Mouse (Mus musculus) neural tube, embryonic 12.5 days (tissue): ENCODE data around the gene Kcna5. TPM values are rescaled to one million over a fixed set of nuclear protein-coding genes. Genes with fewer than 3 reads are reported as not detected.

Experiments
- ATAC-seq: fragments of 200-750 bp; cut with Nextera tagmentation; 2 replicates; pipeline ENCODE4 v1.8.0; 2017; ENCODE audit warnings: low read depth, mild to moderate bottlenecking, moderate TSS enrichment, moderate library complexity; ENCODE audit not compliant: low FRiP score
- H3K27ac ChIP-seq: fragments of 300-500 bp; sonication (generic); 2 replicates; pipeline ENCODE4 v1.5.1; 2016
- H3K27me3 ChIP-seq: fragments of 300-500 bp; sonication (generic); replicated peaks from 2 replicates; pipeline ENCODE4 v1.6.1; 2016; ENCODE audit warnings: mild to moderate bottlenecking
- H3K36me3 ChIP-seq: fragments of 300-500 bp; sonication (generic); 2 replicates; pipeline ENCODE4 v1.6.1; 2016; ENCODE audit warnings: mild to moderate bottlenecking
- H3K4me1 ChIP-seq: fragments of 300-500 bp; sonication (generic); 2 replicates; pipeline ENCODE4 v1.6.1; 2016
- H3K4me2 ChIP-seq: fragments of 300-500 bp; sonication (generic); replicated peaks from 2 replicates; pipeline ENCODE4 v1.6.1; 2016; ENCODE audit warnings: mild to moderate bottlenecking
- H3K4me3 ChIP-seq: fragments of 300-500 bp; sonication (generic); 2 replicates; pipeline ENCODE4 v1.5.1; 2016
- H3K9ac ChIP-seq: fragments of 300-500 bp; sonication (generic); 2 replicates; pipeline ENCODE4 v1.6.1; 2016; ENCODE audit warnings: mild to moderate bottlenecking
- H3K9me3 ChIP-seq: fragments of 300-500 bp; sonication (generic); 2 replicates; pipeline ENCODE4 v1.6.1; 2016; ENCODE audit warnings: mild to moderate bottlenecking
- WGBS: fragments of 180-500 bp; shearing (Covaris S2); methylation state at CpG from one replicate; pipeline ENCODE4 v1.1.7; 2016; 5-methylcytosine and 5-hydroxymethylcytosine counted together
- polyA plus RNA-seq: library from polyadenylated mRNA; unstranded; fragments of >200 nt; fragmentation: Nextera tagmentation; extraction: Ambion mirVana; gene quantifications from 2 replicates; pipeline ENCODE4 v1.2.1, GENCODE M21; 2016

Gene Kcna5
- polyA plus RNA-seq, 1 experiment from 2014 or later = 2.5 TPM

GRCm38 (mm10) chr6:126497173-126497839, 37.9 kb downstream of the Kcna5 start:
- no peak overlapping the region for H3K4me2 ChIP-seq
- no peaks in the 10 kb centered on the region for H3K27me3 ChIP-seq
- H3K4me1 ChIP-seq = no peaks in the 10 kb centered on the region; the same call in 1 of the 2 replicates
- H3K27ac ChIP-seq = no peak overlapping the region
- H3K36me3 ChIP-seq = no peaks in the 10 kb centered on the region
- ATAC-seq = no peak
- H3K4me3 ChIP-seq = no peak overlapping the region
- H3K9ac ChIP-seq = no peak overlapping the region
- WGBS = 40% methylated on average over 6 of the region's 6 CpGs
- 0 out of 2 replicates have a peak, but pooled peaks cover 6% of the 10 kb centered on the region for H3K9me3 ChIP-seq

- peaks cover 6% of the 10 kb centered on the region; the same call in 1 of the 2 replicates for H3K4me1 ChIP-seq
These were observed 48.1 kb downstream of the Kcna5 start for GRCm38 (mm10) chr6:126487136-126487535.

DNA sequence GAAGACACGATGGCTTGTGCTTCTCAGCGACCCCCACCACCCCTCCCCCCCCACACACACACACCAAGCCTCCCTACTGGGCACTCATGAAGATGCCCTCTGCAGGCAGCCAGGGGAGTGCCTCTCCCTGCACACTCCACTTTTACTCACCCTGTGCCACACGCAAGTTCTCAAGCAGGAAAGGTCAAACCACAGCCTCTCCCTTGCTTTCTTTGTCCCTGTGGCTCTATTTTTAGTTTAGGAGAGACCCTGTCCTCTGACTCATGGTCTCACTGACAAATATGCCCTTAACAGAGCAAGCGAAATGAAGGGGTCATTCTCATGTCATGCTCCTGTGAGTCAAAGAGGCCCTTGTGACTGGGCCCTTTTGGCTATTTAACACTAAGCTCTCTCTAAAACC, 50.3 kb downstream of the Kcna5 start:
- H3K36me3 ChIP-seq = no peaks in the 10 kb centered on the region
- H3K9ac ChIP-seq = no peak overlapping the region
- no peak for ATAC-seq
- no peaks in the 10 kb centered on the region for H3K27me3 ChIP-seq
- H3K4me2 ChIP-seq = no peak overlapping the region
- H3K9me3 ChIP-seq = no peaks in the 10 kb centered on the region
- H3K27ac ChIP-seq = no peak overlapping the region
- peaks cover 6% of the 10 kb centered on the region; the same call in 1 of the 2 replicates for H3K4me1 ChIP-seq
- 43% methylated on average over 4 of the region's 4 CpGs for WGBS
- no peak overlapping the region for H3K4me3 ChIP-seq

More at GRCm38 (mm10) chr6:126487136-126487535, 48.1 kb downstream of the Kcna5 start:
- Histone ChIP-seq H3K27ac (no peak overlapping the region), H3K9me3 (no peaks in the 10 kb centered on the region), H3K36me3 (no peaks in the 10 kb centered on the region), H3K4me3 (no peak overlapping the region), H3K4me2 (no peak overlapping the region), H3K9ac (no peak overlapping the region), H3K27me3 (no peaks in the 10 kb centered on the region)
- 52% methylated on average over 4 of the region's 4 CpGs for WGBS
- ATAC-seq = no peak

GRCm38 (mm10) chr6:126483264-126483867, 51.8 kb downstream of the Kcna5 start:
- H3K4me3 ChIP-seq = no peak overlapping the region
- no peak overlapping the region for H3K4me2 ChIP-seq
- no peaks in the 10 kb centered on the region for H3K27me3 ChIP-seq
- no peak overlapping the region for H3K9ac ChIP-seq
- no peaks in the 10 kb centered on the region for H3K36me3 ChIP-seq
- H3K4me1 ChIP-seq = peaks cover 6% of the 10 kb centered on the region; the same call in 1 of the 2 replicates
- ATAC-seq = no peak
- WGBS = 69% methylated on average over 11 of the region's 11 CpGs
- H3K27ac ChIP-seq = no peak overlapping the region
- no peaks in the 10 kb centered on the region for H3K9me3 ChIP-seq

Other genes starting within 250 kb of the Kcna5 start
- gene Kcna1, start 111.0 kb upstream of the Kcna5 start, polyA plus RNA-seq = 3.5 and 5.6 TPM in 2 replicates
- gene Kcna6, start 205.3 kb upstream of the Kcna5 start, polyA plus RNA-seq = 12.0 and 16.9 TPM in 2 replicates